Mouse (Mus musculus) right cerebral cortex, postnatal 25 days (tissue): ENCODE measurements at regions not wholly inside any gene's neighbourhood (a gene's known extent, or its start where the extent isn't known, plus 50 kb on each side); places are given as distances from the start of the nearest gene placed in this dataset.
"Not testable (repeated sequence)": the region's sequence is repeated elsewhere in the genome, so short reads cannot be mapped to it uniquely, and the experiment has no call there.

Experiments used
- DNase-seq: peaks from one replicate; pipeline ENCODE4 v3.0.0; 2022

GRCm38 (mm10) chr12:114012860-114013259 is 469.2 kb downstream of the Adam6a start:
- DNase-seq = not testable (repeated sequence)

- DNase-seq = not testable (repeated sequence)
These were observed 493.3 kb downstream of the Adam6a start for GRCm38 (mm10) chr12:114037011-114037410.

- DNase-seq = not testable (repeated sequence)
These were observed 504.3 kb downstream of the Adam6a start for GRCm38 (mm10) chr12:114047991-114048390.

GRCm38 (mm10) chr12:114053341-114053740 is 509.6 kb downstream of the Adam6a start:
- no peak for DNase-seq

GRCm38 (mm10) chr12:114059615-114060014 is 515.9 kb downstream of the Adam6a start:
- DNase-seq = no peak

GRCm38 (mm10) chr12:114067166-114067565 is 523.5 kb downstream of the Adam6a start:
- no peak for DNase-seq

- not testable (repeated sequence) for DNase-seq
These were observed 565.0 kb downstream of the Adam6a start for GRCm38 (mm10) chr12:114108731-114109130.

GRCm38 (mm10) chr12:114134897-114135296 is 591.2 kb downstream of the Adam6a start:
- DNase-seq = no peak

GRCm38 (mm10) chr12:114148779-114149178 is 605.1 kb downstream of the Adam6a start:
- no peak for DNase-seq

- DNase-seq = no peak
These were observed 628.6 kb downstream of the Adam6a start for GRCm38 (mm10) chr12:114172305-114172704.

- DNase-seq = no peak
These were observed 655.8 kb downstream of the Adam6a start for GRCm38 (mm10) chr12:114199521-114199920.

GRCm38 (mm10) chr12:114222541-114222940 is 678.8 kb downstream of the Adam6a start:
- no peak for DNase-seq
